Mouse (Mus musculus) limb, embryonic 11.5 days (tissue): ENCODE measurements around the gene Thrap3. TPM values are rescaled to one million over a fixed set of nuclear protein-coding genes. Genes with fewer than 3 reads are reported as not detected.
"Not testable (repeated sequence)": the region's sequence is repeated elsewhere in the genome, so short reads cannot be mapped to it uniquely, and the experiment has no call there.

Source experiments
- ATAC-seq: fragments of 200-750 bp; cut with Nextera tagmentation; 2 replicates; pipeline ENCODE4 v1.8.0; 2017; ENCODE audit warnings: low read depth; ENCODE audit not compliant: insufficient number of reproducible peaks, low FRiP score, low TSS enrichment
- DNase-seq: peaks from one replicate; pipeline ENCODE4 v3.0.0-alpha.2; 2015; ENCODE audit warnings: low spot score
- H3K27ac ChIP-seq: fragments of 300-500 bp; sonication (generic); replicated peaks from 2 replicates; pipeline ENCODE4 v1.5.1; 2014; ENCODE audit warnings: low read depth, mild to moderate bottlenecking, low read length
- H3K27me3 ChIP-seq: fragments of 300-500 bp; sonication (generic); 2 replicates; pipeline ENCODE4 v1.6.1; 2014; ENCODE audit warnings: mild to moderate bottlenecking, low read length, mixed read lengths; ENCODE audit not compliant: control insufficient read depth, insufficient read depth
- H3K36me3 ChIP-seq: fragments of 300-500 bp; sonication (generic); 2 replicates; pipeline ENCODE4 v1.6.1; 2014; ENCODE audit warnings: mild to moderate bottlenecking, low read length, moderate library complexity, mixed read lengths; ENCODE audit not compliant: control insufficient read depth, insufficient read depth
- H3K4me1 ChIP-seq: fragments of 300-500 bp; sonication (generic); 2 replicates; pipeline ENCODE4 v1.6.1; 2014; ENCODE audit warnings: low read length, mixed read lengths; ENCODE audit not compliant: control insufficient read depth, insufficient read depth
- H3K4me2 ChIP-seq: fragments of 300-500 bp; sonication (generic); 2 replicates; pipeline ENCODE4 v1.6.1; 2014; ENCODE audit warnings: low read depth, mild to moderate bottlenecking, moderate library complexity; ENCODE audit not compliant: severe bottlenecking
- H3K4me3 ChIP-seq: fragments of 300-500 bp; sonication (generic); 2 replicates; pipeline ENCODE4 v1.5.1; 2014; ENCODE audit warnings: low read depth, low read length
- H3K9ac ChIP-seq: fragments of 300-500 bp; sonication (generic); 2 replicates; pipeline ENCODE4 v1.6.1; 2014; ENCODE audit warnings: mild to moderate bottlenecking, low read length
- H3K9me3 ChIP-seq: fragments of 300-500 bp; sonication (generic); 2 replicates; pipeline ENCODE4 v1.6.1; 2016; ENCODE audit warnings: low read length; ENCODE audit not compliant: control insufficient read depth
- WGBS: fragments of 180-500 bp; shearing (Covaris S2); extraction: QIAGEN DNeasy Blood & Tissue Kit; methylation state at CpG from one replicate; pipeline ENCODE4 v1.1.7; 2014; 5-methylcytosine and 5-hydroxymethylcytosine counted together
- polyA plus RNA-seq: library from polyadenylated mRNA; unstranded; fragments of >200 nt; fragmentation: Nextera tagmentation; extraction: Ambion mirVana; gene quantifications from 2 replicates; pipeline ENCODE4 v1.2.1, GENCODE M21; 2014

The Thrap3 gene
- polyA plus RNA-seq, 1 experiment from 2014 or later: 247 TPM

DNA sequence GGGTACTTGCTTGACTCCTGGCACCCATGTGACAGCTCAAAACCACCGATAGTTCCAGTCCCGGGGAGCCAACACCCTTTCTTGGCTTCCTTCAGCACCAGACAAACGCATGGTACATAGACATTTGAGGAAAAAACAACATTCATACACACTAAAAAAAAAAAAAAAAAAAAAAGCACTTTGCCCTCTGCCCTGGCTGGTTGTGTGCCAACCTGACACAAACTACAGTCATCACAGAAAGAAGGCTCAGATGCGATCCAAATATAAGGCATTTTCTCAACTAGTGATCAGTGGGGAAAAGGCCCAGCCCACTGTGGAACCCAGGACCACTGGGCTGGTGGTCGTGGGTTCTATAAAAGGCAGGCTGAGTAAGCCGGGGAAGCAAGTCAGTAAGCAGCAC is 33.7 kb downstream of the Thrap3 start:
- WGBS: 92% methylated on average over 6 of the region's 6 CpGs
- Histone ChIP-seq H3K9ac (no peak overlapping the region), H3K4me3 (no peak overlapping the region), H3K27ac (no peak overlapping the region), H3K9me3 (no peaks in the 10 kb centered on the region), H3K36me3 (peaks cover 42% of the 10 kb centered on the region), H3K27me3 (no peaks in the 10 kb centered on the region), H3K4me2 (no peak overlapping the region), H3K4me1 (no peaks in the 10 kb centered on the region)
- DNase-seq: no peak
- ATAC-seq: no peak

DNA sequence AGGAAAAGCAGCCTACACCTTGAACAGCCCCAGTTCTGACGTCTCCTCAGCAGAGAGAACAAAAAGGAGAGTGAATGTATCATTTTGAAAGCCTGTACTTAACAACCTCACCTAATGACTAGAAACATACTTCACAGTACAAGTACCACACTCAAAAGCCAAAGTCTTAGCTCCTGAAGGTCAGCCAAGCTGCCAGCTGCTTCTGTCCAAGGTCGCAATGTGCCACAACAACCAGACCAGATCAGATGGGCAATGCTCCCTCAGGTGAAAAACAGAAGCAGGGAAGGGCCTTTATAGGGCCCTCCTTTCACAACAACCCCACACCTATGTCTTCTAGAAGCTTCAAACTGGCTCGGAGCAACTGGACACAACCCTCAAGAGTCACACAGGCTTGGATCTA is 36.5 kb downstream of the Thrap3 start:
- H3K4me1 ChIP-seq: peaks cover 9% of the 10 kb centered on the region
- ATAC-seq (no peak), DNase-seq (no peak)
- H3K4me3 ChIP-seq: no peak overlapping the region
- H3K36me3 ChIP-seq: peaks cover 33% of the 10 kb centered on the region
- H3K9me3 ChIP-seq: no peaks in the 10 kb centered on the region
- 83% methylated on average over 3 of the region's 3 CpGs for WGBS
- no peak overlapping the region for H3K4me2 ChIP-seq
- H3K27me3 ChIP-seq: no peaks in the 10 kb centered on the region
- no peak overlapping the region for H3K9ac ChIP-seq
- no peak overlapping the region for H3K27ac ChIP-seq

DNA sequence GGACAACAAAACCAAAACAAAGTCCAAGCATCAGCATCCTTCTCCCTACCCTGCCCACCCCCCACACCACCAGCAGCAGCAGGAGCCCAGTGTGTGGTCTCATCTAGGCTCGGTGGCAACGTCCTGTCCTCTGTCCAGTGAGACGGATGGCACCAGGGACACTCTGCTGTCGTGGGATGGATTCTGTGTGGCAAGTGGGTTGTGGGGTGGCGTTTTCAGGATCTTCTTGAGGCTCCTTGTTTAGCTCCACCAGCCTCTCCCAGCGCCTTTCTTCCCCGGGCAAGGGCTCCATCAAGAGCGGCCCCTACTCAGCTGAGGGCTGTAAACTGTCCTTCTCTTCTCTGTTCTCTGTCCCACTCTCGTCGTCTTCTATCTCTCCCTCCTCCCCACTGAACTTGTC is 37.5 kb downstream of the Thrap3 start:
- H3K9me3 ChIP-seq, H3K4me3 ChIP-seq, ATAC-seq, H3K27me3 ChIP-seq, H3K4me2 ChIP-seq, H3K27ac ChIP-seq, DNase-seq, H3K4me1 ChIP-seq, H3K9ac ChIP-seq: not testable (repeated sequence)
- 73% methylated on average over 8 of the region's 10 CpGs for WGBS
- H3K36me3 ChIP-seq: peaks cover 27% of the 10 kb centered on the region

DNA sequence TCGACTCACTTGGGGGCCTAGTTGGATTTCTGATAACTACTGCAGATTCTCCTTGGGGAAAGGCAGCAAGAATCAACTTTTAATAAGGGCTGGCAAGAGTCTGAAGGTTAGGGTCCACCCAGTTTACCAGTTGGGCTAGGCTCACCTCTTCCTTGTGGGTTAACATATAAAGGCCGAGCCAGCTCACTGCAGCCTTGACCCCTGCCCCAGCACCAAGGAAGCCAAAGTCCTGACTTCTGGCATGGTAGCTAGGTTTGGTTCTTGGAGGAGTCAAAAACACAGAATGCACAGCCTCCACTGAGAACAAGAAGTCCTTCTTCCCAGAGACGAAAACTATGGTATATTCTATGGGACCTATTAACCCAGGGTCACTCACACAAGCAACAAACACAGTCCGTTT is 38.9 kb downstream of the Thrap3 start:
- no peak overlapping the region for H3K4me3 ChIP-seq
- no peak overlapping the region for H3K27ac ChIP-seq
- no peaks in the 10 kb centered on the region for H3K9me3 ChIP-seq
- H3K27me3 ChIP-seq: no peaks in the 10 kb centered on the region
- H3K9ac ChIP-seq: no peak overlapping the region
- peaks cover 9% of the 10 kb centered on the region for H3K4me1 ChIP-seq
- DNase-seq (no peak), ATAC-seq (no peak)
- peaks cover 23% of the 10 kb centered on the region for H3K36me3 ChIP-seq
- WGBS: 54% methylated on average over 4 of the region's 4 CpGs
- peak overlapping the region; percentile 99; the same call in 1 of the 2 replicates for H3K4me2 ChIP-seq

DNA sequence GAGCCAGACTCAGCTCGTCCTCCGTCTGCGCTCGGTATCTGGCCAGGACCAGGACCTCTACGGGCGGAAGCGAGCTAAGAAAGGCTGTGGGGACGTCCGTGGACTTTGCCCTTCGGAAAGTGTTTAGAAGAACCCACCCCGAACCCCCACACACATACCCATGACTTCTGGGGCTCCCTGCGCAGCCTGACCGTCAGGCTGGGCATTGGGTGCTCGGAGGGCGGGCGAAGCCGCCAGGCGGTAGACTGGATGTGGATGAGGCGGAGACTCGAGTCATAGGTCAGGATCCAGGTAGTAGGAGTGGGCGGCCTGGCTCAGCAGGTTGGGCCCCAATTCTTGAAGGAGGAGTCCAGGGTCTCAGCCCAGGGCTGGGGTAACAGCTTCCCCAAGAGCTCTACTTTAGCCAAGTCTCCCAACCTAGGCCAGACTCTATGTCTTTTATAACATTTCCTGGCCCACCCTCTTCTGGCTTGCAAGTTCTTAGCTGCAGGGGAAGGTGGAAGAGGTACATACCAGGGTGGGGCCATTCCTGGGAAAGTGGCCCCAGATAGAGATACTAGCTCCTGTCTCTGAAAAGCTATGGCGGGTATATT is 39.4 kb downstream of the Thrap3 start, which contains the start of gene Sh3d21:
Sh3d21 (minus strand) TSS at position 425 of the 593 bp plus-strand sequence.
- peak within 1 kb of the TSS; percentile 56 for H3K27ac ChIP-seq
- DNase-seq: peak; percentile 48
- H3K9me3 ChIP-seq: no peaks in the 10 kb centered on the region
- H3K4me1 ChIP-seq: peaks cover 9% of the 10 kb centered on the region
- H3K4me2 ChIP-seq: peak within 1 kb of the TSS; percentile 99
- ATAC-seq: peak; percentile 37
- peak within 1 kb of the TSS; percentile 74 for H3K9ac ChIP-seq
- peak within 1 kb of the TSS; percentile 54 for H3K4me3 ChIP-seq
- 6% methylated on average over 22 of the region's 22 CpGs for WGBS
- no peaks in the 10 kb centered on the region for H3K27me3 ChIP-seq
- peaks cover 18% of the 10 kb centered on the region; the same call in 1 of the 2 replicates for H3K36me3 ChIP-seq

DNA sequence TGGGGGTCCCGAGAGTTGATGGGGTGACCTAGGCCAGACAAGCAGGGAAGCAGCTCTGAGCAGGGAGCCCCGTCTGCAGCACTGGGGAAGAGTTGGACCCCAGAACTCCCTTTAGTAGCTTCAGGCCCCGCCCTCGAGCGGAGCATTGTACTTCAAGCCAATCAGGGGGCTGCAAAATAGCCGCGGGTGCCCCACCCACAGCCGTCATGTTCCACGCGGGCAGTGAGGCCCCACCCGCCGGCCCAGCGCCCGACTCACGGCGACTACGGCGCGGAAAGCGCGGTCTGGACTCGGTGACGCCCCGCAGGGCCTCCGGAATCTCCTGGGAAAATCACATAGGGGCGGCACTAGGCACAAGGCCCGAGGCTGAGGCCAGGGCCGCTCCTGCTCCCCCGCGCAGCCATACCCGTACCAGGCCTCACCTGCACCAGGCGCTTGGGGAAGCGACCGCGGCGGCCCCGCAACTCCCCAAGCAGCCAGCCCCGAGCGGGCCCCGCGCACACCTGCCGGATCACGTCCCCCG is 40.0 kb downstream of the Thrap3 start:
- Histone ChIP-seq H3K4me1 (peaks cover 9% of the 10 kb centered on the region), H3K27ac (peak overlapping the region; percentile 56), H3K27me3 (no peaks in the 10 kb centered on the region), H3K4me2 (peak overlapping the region; percentile 99), H3K36me3 (peaks cover 16% of the 10 kb centered on the region; the same call in 1 of the 2 replicates), H3K9ac (peak overlapping the region; percentile 74), H3K4me3 (peak overlapping the region; percentile 54), H3K9me3 (no peaks in the 10 kb centered on the region)
- DNase-seq (peak; percentile 88), ATAC-seq (peak; percentile 93)
- under 1% methylated on average over 43 of the region's 44 CpGs for WGBS

DNA sequence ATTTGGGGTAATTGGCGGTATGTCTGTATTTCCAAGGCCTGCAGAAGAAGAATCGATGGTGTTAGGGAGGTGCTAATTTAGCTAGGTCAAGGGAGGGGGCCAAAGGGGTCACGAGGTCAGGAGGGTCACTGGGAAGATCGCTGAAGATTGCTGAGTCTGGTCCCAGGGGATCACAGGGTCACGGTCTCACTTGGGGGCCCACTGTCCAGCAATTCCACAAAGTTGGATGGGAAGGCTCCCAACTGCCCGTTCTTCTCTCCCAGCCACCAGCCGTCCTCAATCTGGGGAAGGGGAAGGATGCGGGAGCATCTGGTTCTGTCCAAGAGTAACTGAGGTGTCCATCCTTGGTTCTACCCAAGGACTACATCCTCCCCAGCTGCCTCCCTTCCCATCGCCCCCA is 40.6 kb downstream of the Thrap3 start:
- Histone ChIP-seq H3K4me2 (peak overlapping the region; percentile 99), H3K9me3 (no peaks in the 10 kb centered on the region), H3K27ac (no peak overlapping the region), H3K9ac (peak overlapping the region; percentile 74), H3K4me1 (peaks cover 9% of the 10 kb centered on the region), H3K36me3 (peaks cover 14% of the 10 kb centered on the region; the same call in 1 of the 2 replicates), H3K4me3 (peak overlapping the region; percentile 54; the same call in 1 of the 2 replicates), H3K27me3 (no peaks in the 10 kb centered on the region)
- WGBS: 64% methylated on average over 9 of the region's 9 CpGs
- ATAC-seq: no peak
- DNase-seq: no peak

DNA sequence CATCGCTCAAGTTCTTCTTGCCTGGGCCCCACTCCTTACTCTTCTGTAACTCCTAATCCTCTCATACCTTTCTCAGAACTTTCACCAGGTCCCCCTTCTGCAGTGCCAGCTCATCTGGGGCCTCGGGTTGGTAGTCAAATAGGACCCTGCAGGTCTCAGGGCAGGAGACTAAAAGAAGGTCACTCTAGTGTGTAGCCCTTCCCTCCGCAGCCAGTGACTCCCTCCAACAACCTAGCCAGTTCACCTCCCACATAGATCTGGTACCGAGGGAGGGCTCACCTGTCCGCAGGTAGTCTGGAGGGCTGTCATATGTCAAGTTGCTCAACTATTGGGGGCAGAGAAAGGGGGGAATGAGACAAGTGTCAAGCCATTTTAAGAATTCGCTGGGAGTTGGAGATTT is 41.1 kb downstream of the Thrap3 start:
- Histone ChIP-seq H3K27me3 (no peaks in the 10 kb centered on the region), H3K4me2 (peak overlapping the region; percentile 99; the same call in 1 of the 2 replicates), H3K27ac (no peak overlapping the region), H3K4me1 (peaks cover 9% of the 10 kb centered on the region), H3K9me3 (no peaks in the 10 kb centered on the region), H3K9ac (no peak overlapping the region), H3K36me3 (peaks cover 10% of the 10 kb centered on the region; the same call in 1 of the 2 replicates), H3K4me3 (no peak overlapping the region)
- ATAC-seq: no peak
- WGBS: 83% methylated on average over 6 of the region's 6 CpGs
- DNase-seq: no peak
